Mouse (Mus musculus): ENCODE data around the gene Copz2.

- peak; percentile 42; the same call in 1 of the 2 replicates for TF ChIP-seq POLR2A (IDR thresholded peaks at IDR 0.05; ENCODE audit: borderline replicate concordance, extremely low read depth, low read depth, low read length)
- no peak for TF ChIP-seq CTCF (IDR thresholded peaks at IDR 0.05; ENCODE audit: insufficient read depth, low read length)
These were observed at the start of gene Copz2 for GRCm38 (mm10) chr11:96849681-96850467.
